Mouse (Mus musculus): Measurements from ENCODE around the gene Zc3h7b. TPM values are rescaled to one million over a fixed set of nuclear protein-coding genes. Genes with fewer than 3 reads are reported as not detected.
"Not testable (repeated sequence)": the region's sequence is repeated elsewhere in the genome, so short reads cannot be mapped to it uniquely, and the experiment has no call there.

Gene Zc3h7b
- 25.7 and 32.0 TPM in 2 replicates for polyA plus RNA-seq (2015; fragmentation: Nextera tagmentation; extraction: Ambion mirVana)

- peak within 1 kb of the TSS; percentile 71 for H3K4me2 ChIP-seq (ENCODE audit: low read depth, low read length)
- under 1% methylated on average over 50 of the region's 65 CpGs for WGBS
- peak; percentile 84 for ATAC-seq (ENCODE audit: low read depth)
- H3K4me3 ChIP-seq (ENCODE audit: low read length): peak within 1 kb of the TSS; percentile 79
- peak within 1 kb of the TSS; percentile 90 for H3K27ac ChIP-seq (ENCODE audit: low read length)
- no peaks in the 10 kb centered on the region for H3K36me3 ChIP-seq (ENCODE audit: control insufficient read depth, insufficient read depth, low read length)
- H3K4me1 ChIP-seq (replicated peaks; ENCODE audit: control insufficient read depth, insufficient read depth, low read length): peaks cover 8% of the 10 kb centered on the region
- no peaks in the 10 kb centered on the region for H3K9me3 ChIP-seq (ENCODE audit: control insufficient read depth, low read length)
- H3K27me3 ChIP-seq (ENCODE audit: control insufficient read depth, insufficient read depth, low read depth, low read length): no peaks in the 10 kb centered on the region
- peak within 1 kb of the TSS; percentile 93 for H3K9ac ChIP-seq (ENCODE audit: low read length)
Observed at GRCm38 (mm10) chr15:81744992-81745600, at the start of gene Zc3h7b, which contains the start of gene Rangap1. Zc3h7b (plus strand) TSS chr15:81745057. Rangap1 (minus strand) TSS chr15:81745530.

- Histone ChIP-seq H3K4me1 (replicated peaks; ENCODE audit: control insufficient read depth, insufficient read depth, low read length) (peaks cover 8% of the 10 kb centered on the region; the same call in 1 of the 2 replicates), H3K27ac (ENCODE audit: low read length) (no peak within 1 kb of the TSS), H3K4me3 (ENCODE audit: low read length) (no peak within 1 kb of the TSS), H3K27me3 (ENCODE audit: control insufficient read depth, insufficient read depth, low read depth, low read length) (peaks cover 33% of the 10 kb centered on the region), H3K36me3 (ENCODE audit: control insufficient read depth, insufficient read depth, low read length) (no peaks in the 10 kb centered on the region), H3K9me3 (ENCODE audit: control insufficient read depth, low read length) (no peaks in the 10 kb centered on the region), H3K4me2 (ENCODE audit: low read depth, low read length) (no peak within 1 kb of the TSS), H3K9ac (ENCODE audit: low read length) (no peak within 1 kb of the TSS)
- WGBS: 48% methylated on average over 7 of the region's 7 CpGs
- no peak for ATAC-seq (ENCODE audit: low read depth)
Observed at GRCm38 (mm10) chr15:81697175-81697574, 47.7 kb upstream of the Zc3h7b start, which contains the start of gene Chadl. Chadl (minus strand) TSS chr15:81697287.

- H3K36me3 ChIP-seq (ENCODE audit: control insufficient read depth, insufficient read depth, low read length): peaks cover 2% of the 10 kb centered on the region; the same call in 1 of the 2 replicates
- H3K4me3 ChIP-seq (ENCODE audit: low read length): no peak overlapping the region
- H3K4me2 ChIP-seq (ENCODE audit: low read depth, low read length): no peak overlapping the region
- H3K27me3 ChIP-seq (ENCODE audit: control insufficient read depth, insufficient read depth, low read depth, low read length): peaks cover 29% of the 10 kb centered on the region
- H3K4me1 ChIP-seq (replicated peaks; ENCODE audit: control insufficient read depth, insufficient read depth, low read length): peaks cover 8% of the 10 kb centered on the region; the same call in 1 of the 2 replicates
- H3K9me3 ChIP-seq (ENCODE audit: control insufficient read depth, low read length): no peaks in the 10 kb centered on the region
- no peak overlapping the region for H3K27ac ChIP-seq (ENCODE audit: low read length)
- WGBS: 43% methylated on average over 3 of the region's 3 CpGs
- no peak for ATAC-seq (ENCODE audit: low read depth)
- no peak overlapping the region for H3K9ac ChIP-seq (ENCODE audit: low read length)
Observed at GRCm38 (mm10) chr15:81697847-81698246, 47.0 kb upstream of the Zc3h7b start.

GRCm38 (mm10) chr15:81698532-81698931, 46.3 kb upstream of the Zc3h7b start:
- Histone ChIP-seq H3K27me3 (ENCODE audit: control insufficient read depth, insufficient read depth, low read depth, low read length) (peaks cover 22% of the 10 kb centered on the region), H3K36me3 (ENCODE audit: control insufficient read depth, insufficient read depth, low read length) (peaks cover 8% of the 10 kb centered on the region), H3K9ac (ENCODE audit: low read length) (no peak overlapping the region), H3K9me3 (ENCODE audit: control insufficient read depth, low read length) (no peaks in the 10 kb centered on the region), H3K27ac (ENCODE audit: low read length) (no peak overlapping the region), H3K4me3 (ENCODE audit: low read length) (no peak overlapping the region), H3K4me1 (replicated peaks; ENCODE audit: control insufficient read depth, insufficient read depth, low read length) (peaks cover 8% of the 10 kb centered on the region; the same call in 1 of the 2 replicates), H3K4me2 (ENCODE audit: low read depth, low read length) (no peak overlapping the region)
- 0 out of 2 replicates have a peak, but pooled peaks have one; percentile 22 for ATAC-seq (ENCODE audit: low read depth)
- 40% methylated on average over 2 of the region's 2 CpGs for WGBS

- Histone ChIP-seq H3K27ac (ENCODE audit: low read length) (no peak overlapping the region), H3K36me3 (ENCODE audit: control insufficient read depth, insufficient read depth, low read length) (peaks cover 22% of the 10 kb centered on the region), H3K9me3 (ENCODE audit: control insufficient read depth, low read length) (no peaks in the 10 kb centered on the region), H3K27me3 (ENCODE audit: control insufficient read depth, insufficient read depth, low read depth, low read length) (peaks cover 7% of the 10 kb centered on the region), H3K9ac (ENCODE audit: low read length) (no peak overlapping the region), H3K4me3 (ENCODE audit: low read length) (no peak overlapping the region), H3K4me2 (ENCODE audit: low read depth, low read length) (no peak overlapping the region), H3K4me1 (replicated peaks; ENCODE audit: control insufficient read depth, insufficient read depth, low read length) (no peaks in the 10 kb centered on the region)
- ATAC-seq (ENCODE audit: low read depth): no peak
- WGBS: 70% methylated on average over 2 of the region's 2 CpGs
Observed at GRCm38 (mm10) chr15:81700161-81700560, 44.7 kb upstream of the Zc3h7b start.

GRCm38 (mm10) chr15:81700601-81701000, 44.3 kb upstream of the Zc3h7b start:
- ATAC-seq (ENCODE audit: low read depth): no peak
- Histone ChIP-seq H3K27me3 (ENCODE audit: control insufficient read depth, insufficient read depth, low read depth, low read length) (peaks cover 2% of the 10 kb centered on the region), H3K36me3 (ENCODE audit: control insufficient read depth, insufficient read depth, low read length) (peaks cover 25% of the 10 kb centered on the region), H3K9me3 (ENCODE audit: control insufficient read depth, low read length) (no peaks in the 10 kb centered on the region), H3K4me2 (ENCODE audit: low read depth, low read length) (no peak overlapping the region), H3K4me1 (replicated peaks; ENCODE audit: control insufficient read depth, insufficient read depth, low read length) (no peaks in the 10 kb centered on the region), H3K9ac (ENCODE audit: low read length) (no peak overlapping the region), H3K27ac (ENCODE audit: low read length) (no peak overlapping the region), H3K4me3 (ENCODE audit: low read length) (no peak overlapping the region)
- WGBS: 57% methylated on average over 8 of the region's 8 CpGs

- not testable (repeated sequence) for H3K27me3 ChIP-seq (ENCODE audit: control insufficient read depth, insufficient read depth, low read depth, low read length)
Observed at GRCm38 (mm10) chr15:81701350-81701749, 43.5 kb upstream of the Zc3h7b start.

GRCm38 (mm10) chr15:81702306-81703093, 42.4 kb upstream of the Zc3h7b start:
- no peaks in the 10 kb centered on the region for H3K4me1 ChIP-seq (replicated peaks; ENCODE audit: control insufficient read depth, insufficient read depth, low read length)
- WGBS: 86% methylated on average over 13 of the region's 13 CpGs
- H3K27ac ChIP-seq (ENCODE audit: low read length): no peak overlapping the region
- H3K4me2 ChIP-seq (ENCODE audit: low read depth, low read length): no peak overlapping the region
- H3K27me3 ChIP-seq (ENCODE audit: control insufficient read depth, insufficient read depth, low read depth, low read length): no peaks in the 10 kb centered on the region
- peaks cover 34% of the 10 kb centered on the region for H3K36me3 ChIP-seq (ENCODE audit: control insufficient read depth, insufficient read depth, low read length)
- H3K4me3 ChIP-seq (ENCODE audit: low read length): no peak overlapping the region
- H3K9ac ChIP-seq (ENCODE audit: low read length): no peak overlapping the region
- no peaks in the 10 kb centered on the region for H3K9me3 ChIP-seq (ENCODE audit: control insufficient read depth, low read length)
- ATAC-seq (ENCODE audit: low read depth): no peak

More at GRCm38 (mm10) chr15:81701350-81701749, 43.5 kb upstream of the Zc3h7b start:
- H3K4me2 ChIP-seq (ENCODE audit: low read depth, low read length); ATAC-seq (ENCODE audit: low read depth); H3K9ac ChIP-seq (ENCODE audit: low read length); H3K27ac ChIP-seq (ENCODE audit: low read length); H3K4me3 ChIP-seq (ENCODE audit: low read length); H3K9me3 ChIP-seq (ENCODE audit: control insufficient read depth, low read length); H3K4me1 ChIP-seq (replicated peaks; ENCODE audit: control insufficient read depth, insufficient read depth, low read length): not testable (repeated sequence)
- peaks cover 33% of the 10 kb centered on the region for H3K36me3 ChIP-seq (ENCODE audit: control insufficient read depth, insufficient read depth, low read length)
- 73% methylated on average over 4 of the region's 4 CpGs for WGBS

- Histone ChIP-seq H3K9ac (ENCODE audit: low read length) (no peak overlapping the region), H3K27ac (ENCODE audit: low read length) (no peak overlapping the region), H3K36me3 (ENCODE audit: control insufficient read depth, insufficient read depth, low read length) (peaks cover 38% of the 10 kb centered on the region), H3K9me3 (ENCODE audit: control insufficient read depth, low read length) (no peaks in the 10 kb centered on the region), H3K4me1 (replicated peaks; ENCODE audit: control insufficient read depth, insufficient read depth, low read length) (no peaks in the 10 kb centered on the region), H3K4me3 (ENCODE audit: low read length) (no peak overlapping the region), H3K4me2 (ENCODE audit: low read depth, low read length) (no peak overlapping the region), H3K27me3 (ENCODE audit: control insufficient read depth, insufficient read depth, low read depth, low read length) (no peaks in the 10 kb centered on the region)
- ATAC-seq (ENCODE audit: low read depth): no peak
- 75% methylated on average over 3 of the region's 3 CpGs for WGBS
Observed at GRCm38 (mm10) chr15:81703094-81703489, 41.8 kb upstream of the Zc3h7b start.
